Mouse (Mus musculus): ENCODE data around the gene Gdpgp1.

DNA sequence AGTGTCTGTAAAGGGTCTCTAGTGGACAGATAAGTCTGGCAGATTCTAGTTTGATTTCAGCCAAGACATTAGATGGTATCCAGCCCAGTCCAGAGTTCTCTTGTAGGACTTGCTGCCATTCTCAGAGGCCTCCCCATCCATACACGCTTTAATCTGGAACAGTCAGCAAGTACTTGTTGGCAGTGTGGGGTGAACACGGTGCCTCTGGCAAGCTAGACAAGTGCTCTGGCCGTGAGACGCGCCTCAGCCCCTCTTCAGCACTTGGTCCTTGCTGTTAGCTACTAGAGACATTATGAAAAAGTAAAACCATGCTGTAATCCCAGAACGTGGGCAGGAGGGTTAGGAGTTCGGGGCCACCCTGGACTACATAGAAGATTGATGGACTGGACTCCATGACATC lies 19.1 kb upstream of the Gdpgp1 start:
- TF ChIP-seq CTCF (IDR thresholded peaks at IDR 0.05; ENCODE audit: borderline replicate concordance, extremely low read depth, insufficient read depth, insufficient read length), result no peak
- no peak for TF ChIP-seq POLR2A (IDR thresholded peaks at IDR 0.05; ENCODE audit: borderline replicate concordance, extremely low read depth, insufficient read depth, insufficient read length, poor library complexity, severe bottlenecking)
